Mouse (Mus musculus): ENCODE data around the gene Tfr2.

- TF ChIP-seq CTCF (IDR thresholded peaks at IDR 0.05 in 2 of 3, conservative IDR thresholded peaks at IDR 0.05 in 1 of 3; ENCODE audit: control insufficient read depth in 1 of 3, insufficient read depth in 1 of 3, low read depth in 2 of 3, low read length in 3 of 3, poor library complexity in 1 of 3, severe bottlenecking in 1 of 3), result no peak
- TF ChIP-seq POLR2AphosphoS5 (IDR thresholded peaks at IDR 0.05; ENCODE audit: borderline replicate concordance, low read depth, low read length), result no peak
Measured at GRCm38 (mm10) chr5:137633397-137634084, 63.9 kb downstream of the Tfr2 start.

Measured in MEL (cell line).